ENCODE assay signal across 8 mouse cellular contexts in genomic region chr12:113219867-113220266, GRCm38 (mm10). TPM values are rescaled to one million over a fixed set of nuclear protein-coding genes. Genes with fewer than 3 reads are reported as not detected.
DNase-seq lines count a peak whose midpoint lies in the region; ATAC-seq and TF ChIP-seq lines count a peak whose summit lies in the region.

No protein-coding gene starts in this region.

- H3K9me3 ChIP-seq in forebrain, postnatal 0 days (ENCODE audit: low read length): no peaks in the 10 kb centered on the region
- no peaks in the 10 kb centered on the region for H3K9me3 ChIP-seq in forebrain, embryonic 15.5 days
- no peaks in the 10 kb centered on the region for H3K9me3 ChIP-seq in intestine, postnatal 0 days (ENCODE audit: control insufficient read depth)

- H3K79me3 ChIP-seq in C2C12 (ENCODE audit: low read depth): no peaks in the 10 kb centered on the region

- no peak overlapping the region for H3ac ChIP-seq in C2C12 (ENCODE audit: control insufficient read depth, insufficient read length, low read depth)

- H3K9ac ChIP-seq in forebrain, postnatal 0 days: no peak overlapping the region
- no peak overlapping the region for H3K9ac ChIP-seq in forebrain, embryonic 15.5 days (replicated peaks)
- H3K9ac ChIP-seq in intestine, postnatal 0 days (ENCODE audit: low read depth, low read length): no peak overlapping the region

- no peaks in the 10 kb centered on the region for H3K79me2 ChIP-seq in C2C12 (ENCODE audit: control insufficient read depth, insufficient read depth)

- H3K27ac ChIP-seq in forebrain, postnatal 0 days (ENCODE audit: low read depth, low read length): no peak overlapping the region
- H3K27ac ChIP-seq in forebrain, embryonic 15.5 days (replicated peaks): no peak overlapping the region
- no peak overlapping the region for H3K27ac ChIP-seq in intestine, postnatal 0 days (ENCODE audit: low read depth, low read length)

- no peak overlapping the region for H3K4me3 ChIP-seq in forebrain, postnatal 0 days (ENCODE audit: low read depth, low read length)
- no peak overlapping the region for H3K4me3 ChIP-seq in forebrain, embryonic 15.5 days
- no peak overlapping the region for H3K4me3 ChIP-seq in C2C12 (ENCODE audit: insufficient read depth, poor library complexity, severe bottlenecking)
- H3K4me3 ChIP-seq in intestine, postnatal 0 days (ENCODE audit: low read depth, low read length): no peak overlapping the region

- WGBS in forebrain, postnatal 0 days: 55% methylated on average over 4 of the region's 4 CpGs
- WGBS in forebrain, embryonic 15.5 days: 62% methylated on average over 4 of the region's 4 CpGs
- 47% methylated on average over 4 of the region's 4 CpGs for WGBS in intestine, postnatal 0 days

- no peak for DNase-seq in forebrain, postnatal 0 days
- DNase-seq in c-Kit-positive CD71-positive TER-119-negative erythroid progenitor cells, embryonic 14.5 days (ENCODE audit: low read depth): peak; percentile 53
- DNase-seq in lung, postnatal 25 days (ENCODE audit: low spot score): peak; percentile 36
- DNase-seq in testis, postnatal 10 days (ENCODE audit: low spot score): peak; percentile 66
- DNase-seq in urinary bladder, adult 18-20 months (ENCODE audit: low spot score in 2 of 2): no peak

- no peak overlapping the region for H3K4me2 ChIP-seq in forebrain, postnatal 0 days (ENCODE audit: low read depth)
- H3K4me2 ChIP-seq in forebrain, embryonic 15.5 days (replicated peaks): no peak overlapping the region
- H3K4me2 ChIP-seq in intestine, postnatal 0 days (replicated peaks; ENCODE audit: low read depth): no peak overlapping the region

- TF ChIP-seq CTCF in forebrain, postnatal 0 days (IDR thresholded peaks at IDR 0.05; ENCODE audit: low read depth): peak; percentile 65
- peak; percentile 13 for TF ChIP-seq CTCF in C2C12 (IDR thresholded peaks at IDR 0.05; ENCODE audit: control insufficient read depth, insufficient read depth, insufficient read length)
- peak; percentile 81 for TF ChIP-seq CTCF in intestine, postnatal 0 days (IDR thresholded peaks at IDR 0.05; ENCODE audit: low read depth)

- ATAC-seq in forebrain, postnatal 0 days: no peak
- ATAC-seq in forebrain, embryonic 15.5 days (replicated peaks): no peak
- ATAC-seq in intestine, postnatal 0 days: no peak

- H3K4me1 ChIP-seq in forebrain, postnatal 0 days (ENCODE audit: insufficient read depth): no peaks in the 10 kb centered on the region
- no peaks in the 10 kb centered on the region for H3K4me1 ChIP-seq in forebrain, embryonic 15.5 days
- no peaks in the 10 kb centered on the region; the same call in 1 of the 2 replicates for H3K4me1 ChIP-seq in intestine, postnatal 0 days (replicated peaks; ENCODE audit: control insufficient read depth, insufficient read depth, low read length)

- H3K27me3 ChIP-seq in forebrain, postnatal 0 days (ENCODE audit: insufficient read depth, low read length): no peaks in the 10 kb centered on the region
- no peaks in the 10 kb centered on the region for H3K27me3 ChIP-seq in forebrain, embryonic 15.5 days
- H3K27me3 ChIP-seq in C2C12 (ENCODE audit: control insufficient read depth, insufficient read depth, insufficient read length): no peaks in the 10 kb centered on the region
- H3K27me3 ChIP-seq in intestine, postnatal 0 days (replicated peaks; ENCODE audit: control insufficient read depth, insufficient read depth, low read length): 0 out of 2 replicates have a peak, but pooled peaks cover 7% of the 10 kb centered on the region

- no peaks in the 10 kb centered on the region for H3K36me3 ChIP-seq in forebrain, postnatal 0 days (ENCODE audit: insufficient read depth)
- no peaks in the 10 kb centered on the region for H3K36me3 ChIP-seq in forebrain, embryonic 15.5 days
- H3K36me3 ChIP-seq in C2C12 (ENCODE audit: control insufficient read depth, insufficient read depth): no peaks in the 10 kb centered on the region
- H3K36me3 ChIP-seq in intestine, postnatal 0 days (ENCODE audit: control insufficient read depth, insufficient read depth): no peaks in the 10 kb centered on the region

TF ChIP-seq in C2C12, 6 proteins besides CTCF, POLR2A, EP300 and RAD21:
- TF ChIP-seq MAX (IDR thresholded peaks at IDR 0.05) (peak; percentile 12), MYOG (IDR thresholded peaks at IDR 0.05; ENCODE audit: control insufficient read depth, extremely low read depth, insufficient read length) (no peak), USF1 (IDR thresholded peaks at IDR 0.05; ENCODE audit: low read depth) (no peak), MYOD1 (IDR thresholded peaks at IDR 0.05; ENCODE audit: control insufficient read depth, insufficient read length, low read depth) (no peak), CEBPB (IDR thresholded peaks at IDR 0.05; ENCODE audit: low read depth) (no peak)
TF ChIP-seq in C2C12: peak in this region for 1.

RNA-seq across cellular contexts. Expression of gene Tmem121, which starts 34.1 kb away (rescaled TPM):
- 71.8 and 75.6 TPM in 2 replicates for total RNA-seq in forebrain, postnatal 0 days (2014; rRNA removed)
- 59.3 and 66.7 TPM in 2 replicates for polyA plus RNA-seq in forebrain, postnatal 0 days (2015; fragmentation: Nextera tagmentation; extraction: Ambion mirVana)
- 38.9 and 41.1 TPM in 2 replicates for polyA plus RNA-seq in forebrain, embryonic 15.5 days (2015; fragmentation: Nextera tagmentation; extraction: Ambion mirVana)
- 6.3 TPM for polyA plus RNA-seq in C2C12 (2012; fragmentation: generic; extraction: Trizol)
- polyA plus RNA-seq in intestine, postnatal 0 days (2015; fragmentation: Nextera tagmentation; extraction: Ambion mirVana): 3.4 and 3.5 TPM in 2 replicates

Comparison
In these comparisons a context has a peak if more than half of its experiments do, and no peak if none do; other contexts are left out.
1. DNase-seq: peak in c-Kit-positive CD71-positive TER-119-negative erythroid progenitor cells, embryonic 14.5 days (single experiment), lung, postnatal 25 days (single experiment) and testis, postnatal 10 days (single experiment); none in forebrain, postnatal 0 days (single experiment) and urinary bladder, adult 18-20 months (0 of 2).
2. CTCF ChIP-seq: peak in every context shown above with its lines; median percentile 81 in intestine, postnatal 0 days; 65 in forebrain, postnatal 0 days; 13 in C2C12.